Mouse (Mus musculus): ENCODE data around the gene Olfr1018. TPM values are rescaled to one million over a fixed set of nuclear protein-coding genes. Genes with fewer than 3 reads are reported as not detected.

Olfr1018 gene
- not detected in 2 replicates for polyA plus RNA-seq (2015; fragmentation: Nextera tagmentation; extraction: Ambion mirVana)

- H3K27ac ChIP-seq (replicated peaks), result no peak within 1 kb of the TSS
- no peak within 1 kb of the TSS for H3K4me2 ChIP-seq (replicated peaks)
- no peak within 1 kb of the TSS for H3K9ac ChIP-seq (replicated peaks)
- no peaks in the 10 kb centered on the region for H3K27me3 ChIP-seq
- no peak within 1 kb of the TSS for H3K4me3 ChIP-seq
- H3K36me3 ChIP-seq, result no peaks in the 10 kb centered on the region
- H3K4me1 ChIP-seq, result no peaks in the 10 kb centered on the region
- no peak for ATAC-seq (replicated peaks)
- H3K9me3 ChIP-seq, result no peaks in the 10 kb centered on the region
Measured at GRCm38 (mm10) chr2:85818179-85818578, at the start of gene Olfr1018. Gene Olfr1018 (plus strand): TSS chr2:85818479.

- no peak for ATAC-seq (replicated peaks)
- H3K9ac ChIP-seq (replicated peaks), result no peak within 1 kb of the TSS
- no peaks in the 10 kb centered on the region for H3K36me3 ChIP-seq
- H3K27me3 ChIP-seq, result no peaks in the 10 kb centered on the region
- H3K4me2 ChIP-seq (replicated peaks), result no peak within 1 kb of the TSS
- H3K9me3 ChIP-seq, result no peaks in the 10 kb centered on the region
- H3K4me3 ChIP-seq, result no peak within 1 kb of the TSS
- H3K27ac ChIP-seq (replicated peaks), result no peak within 1 kb of the TSS
- H3K4me1 ChIP-seq, result no peaks in the 10 kb centered on the region
Measured at GRCm38 (mm10) chr2:85772413-85772812, 45.9 kb upstream of the Olfr1018 start, which contains the start of gene Olfr1014. Gene Olfr1014 (plus strand): TSS chr2:85772713.

- H3K9me3 ChIP-seq, result no peaks in the 10 kb centered on the region
- H3K9ac ChIP-seq (replicated peaks), result no peak within 1 kb of the TSS
- no peaks in the 10 kb centered on the region for H3K4me1 ChIP-seq
- H3K27me3 ChIP-seq, result no peaks in the 10 kb centered on the region
- no peaks in the 10 kb centered on the region for H3K36me3 ChIP-seq
- no peak for ATAC-seq (replicated peaks)
- H3K27ac ChIP-seq (replicated peaks), result no peak within 1 kb of the TSS
- H3K4me2 ChIP-seq (replicated peaks), result no peak within 1 kb of the TSS
- H3K4me3 ChIP-seq, result no peak within 1 kb of the TSS
Measured at GRCm38 (mm10) chr2:85781717-85782116, 36.6 kb upstream of the Olfr1018 start, which contains the start of gene Olfr1015. Gene Olfr1015 (plus strand): TSS chr2:85782017.

DNA sequence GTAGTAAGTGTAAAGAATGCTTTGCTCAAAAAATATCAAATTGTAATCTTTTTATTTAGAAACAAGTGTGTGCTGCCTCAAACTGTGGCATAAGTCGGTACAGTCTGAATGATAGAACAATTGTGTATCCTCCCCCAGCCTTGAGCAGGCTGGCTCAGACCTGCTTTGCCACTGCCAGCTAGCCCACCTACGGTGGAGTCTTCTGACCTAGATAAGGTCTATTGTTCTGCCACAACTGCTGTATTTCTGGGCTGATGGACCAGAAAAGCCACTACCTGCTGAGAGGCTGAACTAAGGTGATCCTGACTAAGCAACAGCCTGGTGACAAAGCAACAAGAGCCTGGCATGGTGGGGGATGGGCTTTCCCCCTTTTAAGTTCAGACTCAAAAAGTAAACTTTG lies 25.9 kb upstream of the Olfr1018 start:
- Histone ChIP-seq H3K9ac (replicated peaks) (no peak overlapping the region), H3K4me2 (replicated peaks) (no peak overlapping the region), H3K36me3 (no peaks in the 10 kb centered on the region), H3K4me1 (no peaks in the 10 kb centered on the region), H3K4me3 (no peak overlapping the region), H3K27ac (replicated peaks) (no peak overlapping the region), H3K27me3 (no peaks in the 10 kb centered on the region), H3K9me3 (no peaks in the 10 kb centered on the region)
- WGBS, result 11% methylated on average over 2 of the region's 2 CpGs
- no peak for ATAC-seq (replicated peaks)

DNA sequence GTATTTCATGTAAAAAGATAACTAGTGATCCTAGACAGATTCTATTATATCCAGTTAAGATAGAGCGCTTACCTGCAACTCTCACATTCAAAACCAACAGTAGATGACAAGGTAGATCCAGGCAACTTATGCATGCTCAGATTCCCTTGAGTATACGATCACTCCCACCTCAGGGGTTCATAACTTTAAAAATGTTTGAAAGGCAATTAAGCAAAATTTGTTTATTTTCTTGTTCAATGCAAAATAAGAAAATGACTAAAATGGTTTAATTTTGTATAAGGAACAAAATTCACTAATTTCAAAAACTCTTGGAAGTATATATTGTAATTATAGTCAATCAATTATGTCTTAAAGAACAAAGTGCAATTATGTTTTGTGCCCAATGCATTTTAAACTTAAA lies 15.8 kb upstream of the Olfr1018 start, which contains the start of gene Olfr1016:
Olfr1016 (minus strand) TSS at position 101 of the 400 bp plus-strand sequence.
- no peaks in the 10 kb centered on the region for H3K27me3 ChIP-seq
- no peaks in the 10 kb centered on the region for H3K9me3 ChIP-seq
- ATAC-seq (replicated peaks), result no peak
- H3K4me1 ChIP-seq, result no peaks in the 10 kb centered on the region
- no peak within 1 kb of the TSS for H3K4me3 ChIP-seq
- no peak within 1 kb of the TSS for H3K4me2 ChIP-seq (replicated peaks)
- H3K27ac ChIP-seq (replicated peaks), result no peak within 1 kb of the TSS
- no peak within 1 kb of the TSS for H3K9ac ChIP-seq (replicated peaks)
- H3K36me3 ChIP-seq, result no peaks in the 10 kb centered on the region
- 93% methylated on average over 2 of the region's 2 CpGs for WGBS

DNA sequence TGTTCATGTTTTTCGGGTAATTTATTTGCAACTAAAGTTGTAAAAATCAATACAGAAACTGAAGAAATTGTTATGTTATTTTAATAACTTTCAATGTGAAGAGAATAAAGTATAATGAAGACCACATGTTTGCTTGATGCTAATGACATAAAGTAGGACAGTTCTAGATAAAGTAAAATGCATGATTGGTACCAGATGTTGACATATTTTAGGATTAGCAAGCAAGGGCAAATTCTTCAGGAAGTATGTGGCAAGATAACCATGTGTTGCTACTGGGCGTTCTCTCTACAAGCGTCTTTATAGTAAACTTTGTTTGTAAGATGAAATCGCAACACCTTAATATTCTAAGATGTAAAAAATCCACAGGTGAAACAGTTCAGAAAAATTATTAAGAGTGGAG lies 13.8 kb upstream of the Olfr1018 start:
- Histone ChIP-seq H3K4me2 (replicated peaks) (no peak overlapping the region), H3K27ac (replicated peaks) (no peak overlapping the region), H3K9me3 (no peaks in the 10 kb centered on the region), H3K4me1 (no peaks in the 10 kb centered on the region), H3K36me3 (no peaks in the 10 kb centered on the region), H3K9ac (replicated peaks) (no peak overlapping the region), H3K4me3 (no peak overlapping the region), H3K27me3 (no peaks in the 10 kb centered on the region)
- ATAC-seq (replicated peaks), result no peak
- 95% methylated on average over 4 of the region's 4 CpGs for WGBS

- Histone ChIP-seq H3K4me2 (replicated peaks) (no peak within 1 kb of the TSS), H3K36me3 (no peaks in the 10 kb centered on the region), H3K4me1 (no peaks in the 10 kb centered on the region), H3K9ac (replicated peaks) (no peak within 1 kb of the TSS), H3K9me3 (no peaks in the 10 kb centered on the region), H3K27me3 (no peaks in the 10 kb centered on the region), H3K27ac (replicated peaks) (no peak within 1 kb of the TSS), H3K4me3 (no peak within 1 kb of the TSS)
- no peak for ATAC-seq (replicated peaks)
Measured at GRCm38 (mm10) chr2:85845383-85845782, 27.1 kb downstream of the Olfr1018 start, which contains the start of gene Olfr1019. Gene Olfr1019 (minus strand): TSS chr2:85845483.

DNA sequence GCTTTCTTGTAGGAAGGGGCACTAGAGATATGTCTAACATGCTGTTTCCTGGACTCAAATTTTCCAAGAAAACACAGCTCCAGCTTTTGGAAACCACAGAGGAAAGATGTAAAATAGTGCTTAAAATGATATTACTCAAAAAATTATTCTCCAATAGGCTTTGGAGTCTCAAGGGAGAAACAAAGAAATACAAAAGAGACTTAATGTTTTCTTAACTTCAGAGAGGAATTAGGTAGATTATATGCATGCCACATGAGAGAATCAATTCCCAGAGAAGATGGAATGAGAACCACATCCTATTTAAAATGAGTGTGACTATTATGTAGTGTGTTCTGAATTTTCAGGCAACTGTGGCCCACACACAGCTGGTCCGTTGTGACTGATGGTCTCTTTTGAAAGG lies 28.5 kb downstream of the Olfr1018 start, which contains the start of gene Olfr1020:
Olfr1020 (plus strand) TSS at position 301 of the 400 bp plus-strand sequence.
- 94% methylated on average over 1 of the region's 1 CpGs for WGBS
- no peak within 1 kb of the TSS for H3K4me3 ChIP-seq
- ATAC-seq (replicated peaks), result no peak
- no peaks in the 10 kb centered on the region for H3K4me1 ChIP-seq
- H3K9ac ChIP-seq (replicated peaks), result no peak within 1 kb of the TSS
- H3K27me3 ChIP-seq, result no peaks in the 10 kb centered on the region
- H3K4me2 ChIP-seq (replicated peaks), result no peak within 1 kb of the TSS
- no peak within 1 kb of the TSS for H3K27ac ChIP-seq (replicated peaks)
- H3K9me3 ChIP-seq, result no peaks in the 10 kb centered on the region
- H3K36me3 ChIP-seq, result no peaks in the 10 kb centered on the region

DNA sequence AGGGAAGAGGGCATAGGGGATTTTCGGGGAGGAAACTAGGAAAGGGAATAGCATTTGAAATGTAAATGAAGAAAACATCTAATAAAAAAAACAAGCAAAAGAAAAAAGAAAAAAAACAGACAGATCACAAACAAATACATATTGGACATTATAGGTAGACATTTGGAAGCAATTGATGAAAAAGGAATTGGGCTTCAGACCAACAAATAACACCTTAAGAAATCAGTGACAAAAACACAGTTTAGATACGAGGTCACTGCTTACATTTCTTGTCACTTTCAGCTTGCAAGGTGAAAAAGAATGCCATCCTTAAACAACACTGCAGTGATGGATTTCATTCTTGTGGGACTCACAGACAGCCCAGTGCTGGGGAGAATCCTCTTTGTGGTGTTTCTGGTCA lies 50.0 kb downstream of the Olfr1018 start, which contains the start of gene Olfr1022:
Olfr1022 (plus strand) TSS at position 301 of the 400 bp plus-strand sequence.
- no peak within 1 kb of the TSS for H3K4me3 ChIP-seq
- 54% methylated on average over 2 of the region's 2 CpGs for whole genome bisulfite sequencing
- ATAC-seq (replicated peaks), result no peak

More for the DNA sequence above, 50.0 kb downstream of the Olfr1018 start, which contains the start of gene Olfr1022:
- H3K27ac ChIP-seq (replicated peaks), result no peak within 1 kb of the TSS
- no peak within 1 kb of the TSS for H3K4me2 ChIP-seq (replicated peaks)
- H3K27me3 ChIP-seq, result no peaks in the 10 kb centered on the region
- H3K9ac ChIP-seq (replicated peaks), result no peak within 1 kb of the TSS
- H3K4me1 ChIP-seq, result no peaks in the 10 kb centered on the region
- H3K36me3 ChIP-seq, result no peaks in the 10 kb centered on the region
- no peaks in the 10 kb centered on the region for H3K9me3 ChIP-seq

Other genes starting within 250 kb of the Olfr1018 start
- not detected in 2 replicates for gene Olfr996, start 239.3 kb upstream of the Olfr1018 start, polyA plus RNA-seq (2015; fragmentation: Nextera tagmentation; extraction: Ambion mirVana)
- gene Olfr998, start 229.5 kb upstream of the Olfr1018 start, polyA plus RNA-seq (2015; fragmentation: Nextera tagmentation; extraction: Ambion mirVana), result not detected in 2 replicates
- not detected in 2 replicates for gene Olfr1000, start 206.6 kb upstream of the Olfr1018 start, polyA plus RNA-seq (2015; fragmentation: Nextera tagmentation; extraction: Ambion mirVana)
- gene Olfr1002, start 167.8 kb upstream of the Olfr1018 start, polyA plus RNA-seq (2015; fragmentation: Nextera tagmentation; extraction: Ambion mirVana), result not detected in 2 replicates
- gene Olfr154, start 154.0 kb upstream of the Olfr1018 start, polyA plus RNA-seq (2015; fragmentation: Nextera tagmentation; extraction: Ambion mirVana), result not detected in 2 replicates
- not detected in 2 replicates for gene Olfr1006, start 139.7 kb upstream of the Olfr1018 start, polyA plus RNA-seq (2015; fragmentation: Nextera tagmentation; extraction: Ambion mirVana)
- not detected in 2 replicates for gene Olfr1008, start 129.0 kb upstream of the Olfr1018 start, polyA plus RNA-seq (2015; fragmentation: Nextera tagmentation; extraction: Ambion mirVana)
- not detected in 2 replicates for gene Olfr1009, start 103.1 kb upstream of the Olfr1018 start, polyA plus RNA-seq (2015; fragmentation: Nextera tagmentation; extraction: Ambion mirVana)
- not detected in 2 replicates for gene Olfr1012, start 55.7 kb upstream of the Olfr1018 start, polyA plus RNA-seq (2015; fragmentation: Nextera tagmentation; extraction: Ambion mirVana)
- gene Olfr1013, start 51.4 kb upstream of the Olfr1018 start, polyA plus RNA-seq (2015; fragmentation: Nextera tagmentation; extraction: Ambion mirVana), result not detected in 2 replicates
- not detected in 2 replicates for gene Olfr1014, start 45.8 kb upstream of the Olfr1018 start, polyA plus RNA-seq (2015; fragmentation: Nextera tagmentation; extraction: Ambion mirVana)
- gene Olfr1015, start 36.5 kb upstream of the Olfr1018 start, polyA plus RNA-seq (2015; fragmentation: Nextera tagmentation; extraction: Ambion mirVana), result not detected in 2 replicates
- gene Olfr1016, start 15.9 kb upstream of the Olfr1018 start, polyA plus RNA-seq (2015; fragmentation: Nextera tagmentation; extraction: Ambion mirVana), result not detected in 2 replicates
- not detected in 2 replicates for gene Olfr1019, start 27.0 kb downstream of the Olfr1018 start, polyA plus RNA-seq (2015; fragmentation: Nextera tagmentation; extraction: Ambion mirVana)
- not detected in 2 replicates for gene Olfr1020, start 28.6 kb downstream of the Olfr1018 start, polyA plus RNA-seq (2015; fragmentation: Nextera tagmentation; extraction: Ambion mirVana)
- not detected in 2 replicates for gene Olfr1022, start 50.1 kb downstream of the Olfr1018 start, polyA plus RNA-seq (2015; fragmentation: Nextera tagmentation; extraction: Ambion mirVana)
- not detected in 2 replicates for gene Olfr1023, start 67.2 kb downstream of the Olfr1018 start, polyA plus RNA-seq (2015; fragmentation: Nextera tagmentation; extraction: Ambion mirVana)
- gene Olfr1024, start 86.6 kb downstream of the Olfr1018 start, polyA plus RNA-seq (2015; fragmentation: Nextera tagmentation; extraction: Ambion mirVana), result not detected in 2 replicates
- not detected in 2 replicates for gene Olfr1025-ps1, start 96.7 kb downstream of the Olfr1018 start, polyA plus RNA-seq (2015; fragmentation: Nextera tagmentation; extraction: Ambion mirVana)
- gene Olfr1026, start 103.1 kb downstream of the Olfr1018 start, polyA plus RNA-seq (2015; fragmentation: Nextera tagmentation; extraction: Ambion mirVana), result not detected in 2 replicates
- not detected in 2 replicates for gene Olfr1028, start 132.0 kb downstream of the Olfr1018 start, polyA plus RNA-seq (2015; fragmentation: Nextera tagmentation; extraction: Ambion mirVana)
- not detected in 2 replicates for gene Olfr1029, start 155.4 kb downstream of the Olfr1018 start, polyA plus RNA-seq (2015; fragmentation: Nextera tagmentation; extraction: Ambion mirVana)
- not detected in 2 replicates for gene Olfr1030, start 160.8 kb downstream of the Olfr1018 start, polyA plus RNA-seq (2015; fragmentation: Nextera tagmentation; extraction: Ambion mirVana)
- not detected in 2 replicates for gene Olfr1031, start 171.8 kb downstream of the Olfr1018 start, polyA plus RNA-seq (2015; fragmentation: Nextera tagmentation; extraction: Ambion mirVana)
- gene Olfr1032, start 187.1 kb downstream of the Olfr1018 start, polyA plus RNA-seq (2015; fragmentation: Nextera tagmentation; extraction: Ambion mirVana), result not detected in 2 replicates
- gene Olfr1033, start 202.2 kb downstream of the Olfr1018 start, polyA plus RNA-seq (2015; fragmentation: Nextera tagmentation; extraction: Ambion mirVana), result not detected in 2 replicates
- not detected in 2 replicates for gene Olfr1034, start 227.4 kb downstream of the Olfr1018 start, polyA plus RNA-seq (2015; fragmentation: Nextera tagmentation; extraction: Ambion mirVana)